Mouse (Mus musculus) hindbrain, embryonic 12.5 days (tissue): ENCODE results near the gene Ppp3r2. TPM values are rescaled to one million over a fixed set of nuclear protein-coding genes. Genes with fewer than 3 reads are reported as not detected.
A peak's percentile ranks its signal among the peaks of the same experiment; 100 is the strongest.

Source experiments
- ATAC-seq: fragments of 200-750 bp; cut with Nextera tagmentation; 2 replicates; pipeline ENCODE4 v1.8.0; 2017; ENCODE audit warnings: moderate TSS enrichment; ENCODE audit not compliant: low FRiP score
- H3K27ac ChIP-seq: fragments of 300-500 bp; sonication (generic); 2 replicates; pipeline ENCODE4 v1.5.1; 2016; ENCODE audit warnings: mild to moderate bottlenecking
- H3K27me3 ChIP-seq: fragments of 300-500 bp; sonication (generic); 2 replicates; pipeline ENCODE4 v1.6.1; 2016; ENCODE audit warnings: mild to moderate bottlenecking
- H3K36me3 ChIP-seq: fragments of 300-500 bp; sonication (generic); 2 replicates; pipeline ENCODE4 v1.6.1; 2016; ENCODE audit warnings: mild to moderate bottlenecking
- H3K4me1 ChIP-seq: fragments of 300-500 bp; sonication (generic); 2 replicates; pipeline ENCODE4 v1.6.1; 2016
- H3K4me2 ChIP-seq: fragments of 300-500 bp; sonication (generic); replicated peaks from 2 replicates; pipeline ENCODE4 v1.6.1; 2016; ENCODE audit warnings: mild to moderate bottlenecking
- H3K4me3 ChIP-seq: fragments of 300-500 bp; sonication (generic); 2 replicates; pipeline ENCODE4 v1.5.1; 2016; ENCODE audit warnings: mild to moderate bottlenecking
- H3K9ac ChIP-seq: fragments of 300-500 bp; sonication (generic); 2 replicates; pipeline ENCODE4 v1.6.1; 2016; ENCODE audit warnings: mild to moderate bottlenecking, moderate library complexity
- H3K9me3 ChIP-seq: fragments of 300-500 bp; sonication (generic); replicated peaks from 2 replicates; pipeline ENCODE4 v1.6.1; 2016; ENCODE audit warnings: mild to moderate bottlenecking
- WGBS: fragments of 180-500 bp; shearing (Covaris S2); methylation state at CpG from one replicate; pipeline ENCODE4 v1.1.7; 2016; 5-methylcytosine and 5-hydroxymethylcytosine counted together
- polyA plus RNA-seq: library from polyadenylated mRNA; unstranded; fragments of >200 nt; fragmentation: Nextera tagmentation; extraction: Ambion mirVana; gene quantifications from 2 replicates; pipeline ENCODE4 v1.2.1, GENCODE M21; 2016

Gene Ppp3r2
- polyA plus RNA-seq, 1 experiment from 2014 or later: 0.18 TPM

DNA sequence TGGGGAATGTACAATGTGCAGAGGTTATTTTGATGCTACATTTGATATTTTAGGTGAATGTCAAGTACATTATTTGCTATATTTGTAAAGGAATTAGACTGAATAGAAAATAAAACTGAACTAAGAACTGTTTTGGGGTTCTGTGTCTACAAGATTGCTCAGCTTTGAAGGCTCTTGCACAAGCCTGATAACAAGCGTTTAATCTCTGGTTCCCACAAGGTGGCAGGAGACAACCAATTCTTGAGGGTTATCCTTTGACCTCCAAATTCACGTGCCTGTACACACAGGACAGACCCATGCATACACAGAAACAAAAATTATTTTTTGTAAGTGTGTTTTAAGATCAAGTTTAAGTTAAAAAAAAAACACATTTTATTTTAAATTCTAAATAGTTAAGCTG, 41.9 kb downstream of the Ppp3r2 start:
- Histone ChIP-seq H3K27me3 (no peaks in the 10 kb centered on the region), H3K9ac (no peak overlapping the region), H3K9me3 (no peaks in the 10 kb centered on the region), H3K4me1 (no peaks in the 10 kb centered on the region), H3K36me3 (peaks cover 71% of the 10 kb centered on the region), H3K27ac (no peak overlapping the region), H3K4me2 (no peak overlapping the region), H3K4me3 (no peak overlapping the region)
- no peak for ATAC-seq
- 77% methylated on average over 2 of the region's 2 CpGs for WGBS

GRCm38 (mm10) chr4:49637821-49638220, 44.0 kb downstream of the Ppp3r2 start:
- Histone ChIP-seq H3K27me3 (no peaks in the 10 kb centered on the region), H3K9ac (no peak overlapping the region), H3K4me1 (peaks cover 15% of the 10 kb centered on the region), H3K36me3 (peaks cover 66% of the 10 kb centered on the region), H3K4me2 (no peak overlapping the region), H3K27ac (no peak overlapping the region), H3K4me3 (no peak overlapping the region), H3K9me3 (no peaks in the 10 kb centered on the region)
- WGBS: 93% methylated on average over 11 of the region's 11 CpGs
- ATAC-seq: no peak

DNA sequence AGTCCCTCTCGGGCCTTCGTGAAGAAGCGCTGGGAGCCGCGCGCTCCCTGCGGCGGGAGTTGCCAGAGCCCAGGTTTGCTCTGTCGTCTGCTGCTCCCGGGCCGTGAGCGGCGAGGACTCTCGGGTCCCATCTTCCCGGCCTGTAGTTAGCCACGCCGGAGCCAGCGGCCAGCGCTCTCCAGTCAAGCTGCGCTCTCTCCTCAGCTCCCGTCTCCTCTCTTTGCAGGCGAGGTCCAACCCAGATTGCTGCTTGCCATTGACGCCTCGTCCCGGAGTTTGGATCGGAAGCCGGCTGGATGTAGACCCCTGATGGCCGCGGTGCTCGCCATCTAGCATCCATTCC, 49.7 kb downstream of the Ppp3r2 start:
- peak; percentile 87 for ATAC-seq
- Histone ChIP-seq H3K9me3 (no peaks in the 10 kb centered on the region), H3K4me2 (peak overlapping the region; percentile 80), H3K36me3 (peaks cover 33% of the 10 kb centered on the region), H3K4me1 (peaks cover 18% of the 10 kb centered on the region), H3K4me3 (peak overlapping the region; percentile 83), H3K27me3 (no peaks in the 10 kb centered on the region), H3K9ac (peak overlapping the region; percentile 89), H3K27ac (peak overlapping the region; percentile 88)
- WGBS: under 1% methylated on average over 30 of the region's 30 CpGs

- peak within 1 kb of the TSS; percentile 83 for H3K4me3 ChIP-seq
- peak within 1 kb of the TSS; percentile 80 for H3K4me2 ChIP-seq
- H3K36me3 ChIP-seq: peaks cover 28% of the 10 kb centered on the region
- no peaks in the 10 kb centered on the region for H3K9me3 ChIP-seq
- WGBS: 3% methylated on average over 36 of the region's 37 CpGs
- peaks cover 18% of the 10 kb centered on the region for H3K4me1 ChIP-seq
- peak within 1 kb of the TSS; percentile 89 for H3K9ac ChIP-seq
- H3K27me3 ChIP-seq: no peaks in the 10 kb centered on the region
- peak within 1 kb of the TSS; percentile 88 for H3K27ac ChIP-seq
- ATAC-seq: peak; percentile 97
Observed at GRCm38 (mm10) chr4:49631319-49632138, 50.3 kb downstream of the Ppp3r2 start, which contains the start of gene Rnf20. Rnf20 (plus strand) TSS chr4:49632006.

GRCm38 (mm10) chr4:49628941-49629340, 52.9 kb downstream of the Ppp3r2 start:
- H3K36me3 ChIP-seq: 0 out of 2 replicates have a peak, but pooled peaks cover 4% of the 10 kb centered on the region
- no peak for ATAC-seq

More at GRCm38 (mm10) chr4:49628941-49629340, 52.9 kb downstream of the Ppp3r2 start:
- Histone ChIP-seq H3K27ac (no peak overlapping the region), H3K4me2 (no peak overlapping the region), H3K9me3 (no peaks in the 10 kb centered on the region), H3K4me1 (peaks cover 11% of the 10 kb centered on the region), H3K9ac (no peak overlapping the region), H3K27me3 (no peaks in the 10 kb centered on the region), H3K4me3 (no peak overlapping the region)
- WGBS: 77% methylated on average over 5 of the region's 5 CpGs

Other genes starting within 250 kb of the Ppp3r2 start
- not detected in 2 replicates for gene Acnat1, start 208.1 kb downstream of the Ppp3r2 start, polyA plus RNA-seq
- gene Baat, start 175.5 kb downstream of the Ppp3r2 start, polyA plus RNA-seq: 0.17 and 0.18 TPM in 2 replicates
- gene Mrpl50, start 160.9 kb downstream of the Ppp3r2 start, polyA plus RNA-seq: 80.7 and 82.2 TPM in 2 replicates
- gene Zfp189, start 160.8 kb downstream of the Ppp3r2 start, polyA plus RNA-seq: 14.9 and 16.7 TPM in 2 replicates
- 0.20 TPM in 1 of 2 replicates, not detected in the other for gene Aldob, start 132.5 kb downstream of the Ppp3r2 start, polyA plus RNA-seq
- 31.0 and 33.3 TPM in 2 replicates for gene Tmem246, start 84.1 kb downstream of the Ppp3r2 start, polyA plus RNA-seq
- 67.6 TPM in 2 replicates for gene Rnf20, start 50.0 kb downstream of the Ppp3r2 start, polyA plus RNA-seq
- gene Grin3a, start 163.7 kb upstream of the Ppp3r2 start, polyA plus RNA-seq: 4.2 and 4.4 TPM in 2 replicates